In the genomic region with DNA sequence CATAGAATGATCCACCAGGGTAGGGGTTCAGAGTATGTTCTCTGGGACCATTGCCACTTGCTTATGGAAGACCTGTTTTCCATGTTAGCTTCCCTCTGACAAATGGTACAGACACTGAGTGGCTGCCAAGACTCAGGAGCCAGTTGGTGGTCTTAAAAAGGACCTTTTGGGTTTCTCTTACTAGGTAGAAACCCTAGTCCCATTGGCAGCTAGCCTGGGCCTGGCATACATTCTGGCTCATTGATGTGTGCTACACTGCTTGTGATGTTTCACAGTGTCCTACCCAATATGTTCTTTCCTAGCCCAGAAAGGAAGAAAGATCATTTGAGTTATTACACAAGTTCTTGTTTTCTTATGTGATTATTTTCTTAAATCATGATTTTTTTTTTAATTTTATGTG, we compare ENCODE assay signal across 35 mouse cellular contexts.
"Had no signal": no experiment of that assay in that cellular context is flagged by ENCODE, and none has a peak within 500 bp of the region (broad histone marks: within the 10 kb centered on the region; RNA-seq: fewer than 3 reads in every experiment).

No protein-coding gene starts in this region.

- ATAC-seq: hindbrain, embryonic 16.5 days; hindbrain, postnatal 0 days; inflammation-experienced regulatory T-cells, adult 6 months; intestine, embryonic 15.5 days; intestine, embryonic 16.5 days; intestine, postnatal 0 days had no signal

- H3K4me1 ChIP-seq: intestine, embryonic 15.5 days had no signal

- H3K4me3 ChIP-seq: heart, embryonic 10.5 days; heart, embryonic 12.5 days; heart, embryonic 13.5 days; heart, embryonic 15.5 days; hindbrain, embryonic 10.5 days; hindbrain, embryonic 12.5 days; hindbrain, embryonic 13.5 days; hindbrain, embryonic 15.5 days; intestine, embryonic 15.5 days; kidney, embryonic 15.5 days; layer of hippocampus, adult 2 months had no signal

- H3K36me3 ChIP-seq: heart, embryonic 10.5 days; heart, embryonic 12.5 days; heart, embryonic 13.5 days; heart, embryonic 15.5 days; hindbrain, embryonic 10.5 days; hindbrain, embryonic 12.5 days; hindbrain, embryonic 13.5 days; hindbrain, embryonic 15.5 days; intestine, embryonic 15.5 days; kidney, embryonic 15.5 days had no signal

- DNase-seq: heart, postnatal 10 days; heart, postnatal 14 days; heart, postnatal 36 days; heart, postnatal 4 days; kidney, adult 11 months; kidney, adult 18-20 months; kidney, adult 2 months; kidney, adult 8-10 months; kidney, adult 9 months; kidney, postnatal 10 days; kidney, postnatal 14 days; kidney, postnatal 25 days; kidney, postnatal 36 days; kidney, postnatal 4 days; layer of hippocampus, adult 9-11 months; layer of hippocampus, postnatal 36 days had no signal

- H3K27ac ChIP-seq: heart, embryonic 10.5 days; heart, embryonic 13.5 days; heart, embryonic 15.5 days; hindbrain, embryonic 10.5 days; hindbrain, embryonic 12.5 days; hindbrain, embryonic 13.5 days; hindbrain, embryonic 14.5 days; hindbrain, embryonic 15.5 days; hindbrain, postnatal 0 days; intestine, embryonic 15.5 days; kidney, embryonic 15.5 days; kidney, postnatal 0 days; layer of hippocampus, adult 2 months had no signal

- H3K4me2 ChIP-seq: heart, embryonic 11.5 days; heart, embryonic 12.5 days; heart, embryonic 13.5 days; heart, embryonic 15.5 days; hindbrain, embryonic 12.5 days; hindbrain, embryonic 13.5 days; hindbrain, embryonic 14.5 days; hindbrain, embryonic 15.5 days; intestine, embryonic 15.5 days; kidney, embryonic 15.5 days had no signal

- H3K9me3 ChIP-seq: heart, embryonic 10.5 days; heart, embryonic 15.5 days; hindbrain, embryonic 10.5 days; hindbrain, embryonic 12.5 days; hindbrain, embryonic 13.5 days; hindbrain, embryonic 15.5 days; intestine, embryonic 15.5 days; kidney, embryonic 15.5 days had no signal

- H3K9ac ChIP-seq: heart, embryonic 12.5 days; heart, embryonic 13.5 days; heart, embryonic 15.5 days; hindbrain, embryonic 12.5 days; hindbrain, embryonic 13.5 days; hindbrain, embryonic 14.5 days; hindbrain, embryonic 15.5 days; intestine, embryonic 15.5 days; kidney, embryonic 15.5 days had no signal
